Mouse (Mus musculus): ENCODE results near the gene Ntn4.

The Ntn4 gene

DNA sequence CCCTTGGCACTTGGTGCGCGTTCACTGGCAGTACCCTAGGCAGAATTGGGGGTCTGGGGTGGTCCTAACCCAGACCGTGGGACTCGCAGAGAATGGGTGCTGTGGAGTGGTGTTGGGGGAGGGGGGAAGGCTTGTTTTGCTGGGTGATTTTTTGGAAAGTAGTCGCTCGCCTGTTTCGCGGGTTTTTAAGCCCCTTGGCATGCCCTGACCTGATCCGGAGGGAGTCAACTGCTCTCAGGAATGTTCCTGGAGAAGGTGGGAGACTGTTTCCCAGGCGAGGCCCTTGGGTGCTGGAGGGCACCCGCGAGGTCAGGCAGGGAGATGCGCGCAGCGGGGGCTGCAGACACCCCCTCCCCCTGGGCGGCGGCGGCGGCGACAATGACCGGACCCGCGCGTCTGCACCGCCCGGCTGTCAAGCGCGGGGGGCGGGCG lies at the start of gene Ntn4:
Gene Ntn4, plus strand, starts transcription at position 161 of the 432 bp plus-strand sequence.
- no peak for DNase-seq (ENCODE audit: low spot score in 2 of 2)

DNA sequence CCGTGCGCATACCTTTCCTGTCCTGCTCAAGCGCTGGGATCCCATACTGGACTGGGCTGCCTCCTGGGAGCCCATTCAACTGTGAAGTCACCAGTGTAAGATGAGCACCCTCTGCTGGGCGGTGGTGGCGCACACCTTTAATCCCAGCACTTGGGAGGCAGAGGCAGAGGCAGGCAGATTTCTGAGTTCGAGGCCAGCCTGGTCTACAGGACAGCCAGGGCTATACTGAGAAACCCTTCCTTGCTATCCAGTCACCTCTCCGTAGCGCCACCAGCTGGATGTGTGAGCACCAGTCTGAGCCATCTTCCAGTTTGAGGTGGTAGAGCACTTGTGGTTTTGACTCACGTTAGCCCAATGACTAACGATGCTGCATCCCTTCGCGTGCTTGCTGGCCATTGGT lies 48.0 kb upstream of the Ntn4 start:
- no peak for DNase-seq (ENCODE audit: low spot score in 2 of 2)

DNA sequence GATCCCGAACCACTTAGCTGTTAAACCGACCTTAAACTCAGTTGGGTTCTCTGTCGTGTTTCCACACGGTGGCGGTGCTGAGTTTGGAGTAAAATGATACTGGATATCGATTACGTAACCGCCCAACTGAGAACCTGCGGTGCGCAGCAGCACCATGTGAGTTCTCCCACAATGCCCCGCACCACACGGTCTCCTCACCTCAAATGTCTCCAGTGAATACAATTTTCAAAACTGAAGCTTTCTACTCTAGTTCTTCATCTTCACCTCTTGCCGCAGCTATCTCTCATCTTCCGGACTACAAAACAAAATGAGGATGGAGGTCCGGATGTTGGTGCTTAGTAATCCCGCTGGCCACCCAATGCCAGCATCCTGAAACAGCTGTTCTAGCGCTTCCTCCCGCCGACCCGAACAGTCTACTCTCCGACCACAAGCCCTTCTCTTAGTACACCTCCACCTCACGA lies 46.4 kb upstream of the Ntn4 start:
- peak; percentile 94 to 95 for DNase-seq (ENCODE audit: low spot score in 2 of 2)

DNA sequence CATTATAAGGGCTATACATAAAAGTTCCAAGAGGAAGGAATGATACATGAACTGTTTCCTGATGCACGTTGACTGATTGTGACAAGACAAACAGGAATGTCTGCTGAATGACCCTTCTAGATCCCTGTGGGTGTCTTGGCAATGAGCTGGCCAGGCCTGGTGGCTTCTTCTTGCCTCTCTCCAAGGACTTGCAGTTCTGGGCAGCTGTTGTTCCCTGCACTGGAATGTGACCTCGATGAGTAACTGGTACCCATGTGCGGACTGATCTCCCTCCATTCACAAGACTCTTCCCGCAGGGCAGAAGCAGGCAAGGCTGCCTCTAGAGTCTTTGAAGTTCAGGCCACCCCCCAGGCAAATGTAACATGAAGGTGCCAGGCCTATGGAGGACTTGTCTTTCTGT lies 44.6 kb upstream of the Ntn4 start:
- DNase-seq (ENCODE audit: low spot score in 2 of 2) = no peak

DNA sequence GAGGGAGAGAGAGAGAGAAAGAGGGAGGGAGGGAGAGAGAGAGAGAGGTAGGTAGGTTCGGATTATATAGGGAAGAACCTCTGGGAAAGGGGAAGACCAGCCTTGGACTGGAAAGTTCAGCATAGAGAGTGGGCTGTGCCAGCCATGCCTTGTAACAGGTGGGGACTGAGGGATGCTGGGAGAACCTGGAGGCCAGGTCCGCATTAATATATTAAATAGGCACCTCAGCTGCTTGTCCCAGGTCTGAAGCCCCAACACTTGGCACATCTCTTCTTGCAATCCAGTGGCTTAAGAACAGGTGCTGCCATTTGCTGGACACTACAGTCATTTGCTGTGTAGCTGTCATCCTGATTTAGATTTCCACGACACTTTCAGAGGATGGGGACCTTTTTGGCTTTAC lies 43.8 kb upstream of the Ntn4 start:
- DNase-seq (ENCODE audit: low spot score in 2 of 2) = no peak

DNA sequence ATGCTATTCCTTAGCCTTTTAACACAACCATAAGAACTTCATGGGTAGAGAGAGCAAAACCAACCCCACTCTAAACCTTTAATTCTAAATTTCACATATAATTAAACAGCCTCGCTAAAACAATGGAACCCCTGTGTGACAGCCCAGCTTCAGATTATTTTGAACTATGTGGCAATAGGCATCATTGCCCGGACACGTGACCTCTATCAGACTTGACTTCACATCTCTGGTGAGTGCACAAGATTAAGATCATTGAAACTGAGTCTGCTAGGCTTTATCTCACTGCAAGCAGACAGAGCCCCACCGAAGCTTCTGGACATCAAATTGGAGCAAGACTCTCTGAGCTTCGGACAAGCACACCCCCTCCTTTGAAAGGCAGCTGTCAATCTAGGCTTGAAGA lies 38.2 kb upstream of the Ntn4 start:
- no peak for DNase-seq (ENCODE audit: low spot score in 2 of 2)

DNA sequence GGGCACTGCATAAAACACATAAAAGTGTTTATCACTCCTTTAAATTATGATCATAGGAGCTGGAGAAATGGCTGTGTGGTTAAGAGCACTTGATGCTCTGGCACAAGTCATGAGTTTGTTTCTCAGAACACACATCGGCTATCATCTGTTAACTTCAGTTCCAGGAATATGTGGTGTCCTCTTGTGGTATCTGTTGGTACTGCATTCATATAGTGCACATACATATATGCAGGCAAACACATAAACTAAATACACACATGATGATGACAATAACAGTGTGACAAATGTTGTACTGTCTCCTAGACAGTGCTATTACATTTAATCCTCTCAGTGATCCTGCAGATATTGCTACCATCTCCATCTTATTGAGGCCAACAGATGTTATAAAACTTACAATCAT lies 37.2 kb upstream of the Ntn4 start:
- DNase-seq (ENCODE audit: low spot score in 2 of 2) = no peak

DNA sequence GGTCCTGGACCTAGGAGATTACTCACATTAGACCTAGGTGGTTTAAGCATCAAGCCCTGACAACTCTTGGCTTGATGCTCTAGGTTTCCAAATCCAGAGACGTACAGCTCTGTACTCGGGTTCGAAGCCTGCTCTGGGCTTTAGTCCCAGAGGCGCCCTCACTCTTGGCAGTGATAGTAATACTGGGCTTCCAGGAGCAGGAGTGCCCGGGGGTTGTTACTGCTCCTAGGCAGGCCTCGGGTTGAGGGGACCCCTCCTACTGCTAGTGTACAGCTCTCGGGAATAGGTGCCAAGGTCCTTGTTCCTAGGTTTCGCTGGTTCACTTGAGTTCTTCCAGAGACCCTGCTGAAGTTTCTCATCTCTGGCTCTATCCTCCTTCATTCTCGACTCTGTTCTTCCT lies 34.2 kb upstream of the Ntn4 start:
- no peak for DNase-seq (ENCODE audit: low spot score in 2 of 2)

DNA sequence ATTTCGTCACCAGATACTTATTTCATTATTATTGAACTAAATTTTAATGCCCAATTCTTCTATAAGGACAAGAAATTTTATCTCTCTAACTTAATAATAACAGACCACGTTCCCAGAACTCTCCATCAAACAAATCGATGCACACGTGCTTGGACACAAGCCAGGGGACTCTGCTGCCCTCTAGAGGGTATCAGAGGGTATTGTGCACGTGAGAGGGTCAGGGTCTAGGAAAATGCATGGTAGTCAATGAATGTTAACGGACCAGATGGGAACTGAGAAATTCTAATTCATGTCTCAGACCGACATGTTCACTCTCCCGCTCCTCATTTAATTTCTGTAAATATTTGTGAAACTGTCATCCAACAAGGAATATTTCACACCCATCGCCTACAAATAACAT lies 32.4 kb upstream of the Ntn4 start:
- DNase-seq (ENCODE audit: low spot score in 2 of 2) = no peak

DNA sequence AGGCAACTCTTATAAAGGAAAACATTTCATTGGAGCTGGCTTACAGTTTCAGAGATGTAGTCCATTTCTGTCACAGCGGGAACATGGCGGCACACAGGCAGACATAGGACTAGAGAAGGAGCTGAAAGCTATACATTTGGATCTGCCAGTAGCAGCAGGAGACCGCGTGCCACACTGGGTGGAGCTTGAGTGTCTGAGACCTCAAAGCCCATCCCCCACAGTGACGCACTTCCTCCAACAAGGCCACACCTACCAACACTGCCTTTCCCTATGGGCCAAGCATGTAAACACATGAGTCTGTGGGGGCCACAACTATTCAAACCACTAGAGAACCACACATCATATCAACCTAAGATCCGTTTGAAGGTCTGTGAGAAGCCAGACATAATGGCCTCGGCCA lies 31.2 kb upstream of the Ntn4 start:
- DNase-seq (ENCODE audit: low spot score in 2 of 2) = no peak

DNA sequence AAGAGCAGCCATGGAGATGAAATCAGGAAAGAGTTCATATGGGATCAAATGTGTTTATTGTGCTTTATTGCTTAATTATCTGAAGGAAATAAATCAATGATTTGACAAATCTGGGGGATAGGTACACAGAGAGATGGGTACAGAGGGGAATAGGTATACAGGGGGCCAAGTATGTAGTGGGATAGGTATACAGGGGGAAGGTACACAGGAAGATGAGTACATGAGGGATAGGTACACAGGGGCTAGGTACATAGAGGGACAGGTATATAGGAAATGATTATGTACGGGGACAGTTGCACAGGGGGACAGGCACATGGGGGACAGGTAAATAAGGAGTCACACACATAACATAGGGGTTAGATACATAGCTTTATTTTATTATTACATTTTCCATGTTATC lies 29.6 kb upstream of the Ntn4 start:
- no peak for DNase-seq (ENCODE audit: low spot score in 2 of 2)

DNA sequence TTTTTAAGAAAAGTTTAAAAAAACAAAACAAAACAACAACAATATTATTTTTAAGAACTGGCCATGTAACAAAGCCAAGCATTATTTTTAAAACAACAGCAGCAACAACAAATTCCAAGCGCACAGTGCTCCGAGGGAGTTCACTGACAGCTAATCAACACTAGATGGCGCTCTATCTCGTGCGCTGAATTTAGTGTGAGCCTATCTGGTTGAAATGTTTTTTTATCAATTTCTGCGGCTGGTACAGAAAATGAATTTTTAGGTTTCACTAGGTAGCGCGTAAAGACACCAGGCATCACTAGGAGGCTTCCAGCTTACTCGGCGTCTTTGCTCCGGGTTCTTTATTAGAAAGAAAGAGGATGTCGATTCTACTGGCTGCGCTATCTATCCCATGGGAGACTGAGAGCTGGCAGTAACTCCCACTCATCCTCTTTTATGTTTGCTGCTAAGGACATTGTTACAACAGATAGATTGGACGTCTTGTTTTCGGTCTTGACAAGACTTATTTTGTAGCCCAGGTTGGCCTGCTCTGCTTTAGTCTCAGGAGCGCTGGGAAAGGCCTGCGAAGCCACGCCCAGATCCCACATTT lies 29.0 kb upstream of the Ntn4 start:
- DNase-seq (ENCODE audit: low spot score in 2 of 2) = peak; percentile 57 to 64

DNA sequence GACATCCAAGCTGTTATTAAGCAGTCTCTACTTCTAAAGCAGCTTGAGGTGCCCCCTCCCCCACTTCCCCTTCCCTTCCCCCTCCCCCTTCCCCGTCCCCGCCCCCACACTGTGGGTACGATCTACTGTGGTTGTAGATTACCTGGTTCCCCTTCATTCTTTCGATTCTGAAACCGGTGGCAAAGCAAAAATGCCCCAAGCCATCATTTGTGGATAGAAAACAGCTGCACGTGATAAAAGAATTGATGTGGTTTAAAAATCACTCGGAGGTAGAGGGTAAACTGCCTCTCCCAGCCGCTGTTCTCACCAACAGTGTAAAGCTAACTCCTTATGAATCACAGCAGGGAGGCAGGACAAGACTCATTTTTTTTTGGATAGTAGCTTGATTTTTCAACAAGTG lies 25.6 kb upstream of the Ntn4 start:
- DNase-seq (ENCODE audit: low spot score in 2 of 2) = no peak

DNA sequence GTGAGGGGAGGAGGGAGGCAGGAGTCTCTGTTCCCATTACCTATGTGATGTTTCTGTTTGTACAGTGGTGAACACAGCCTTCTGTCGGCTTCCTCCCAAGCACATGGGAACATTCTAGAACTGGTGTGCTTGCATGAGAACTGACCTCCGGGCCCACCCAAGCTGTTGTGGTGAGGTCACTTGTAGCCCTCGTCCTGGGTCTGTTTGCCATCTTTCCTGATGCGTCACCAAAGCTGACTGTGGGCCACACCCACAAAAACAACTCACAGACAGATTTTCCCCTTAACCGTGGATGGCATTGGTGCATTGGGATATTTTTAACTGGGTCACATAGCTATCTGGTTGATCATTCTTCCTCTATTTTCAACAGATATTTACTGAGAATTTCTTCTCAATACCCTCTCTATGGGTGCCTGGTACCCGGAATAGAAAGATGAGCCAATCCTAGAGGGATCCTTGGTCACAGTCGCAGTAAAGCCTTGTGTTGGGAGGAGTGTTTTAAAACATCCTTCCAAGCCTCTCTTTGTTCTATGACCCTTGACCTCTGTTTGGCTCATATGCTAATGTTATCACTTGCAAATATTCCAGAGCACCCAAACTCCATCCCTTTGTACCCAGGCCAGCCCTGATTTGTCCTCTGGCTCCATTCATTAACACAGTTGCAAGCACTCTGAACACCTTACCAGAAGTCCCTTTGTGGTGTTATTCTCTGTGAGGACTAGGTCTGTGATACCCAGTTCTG lies 19.9 kb upstream of the Ntn4 start:
- DNase-seq (ENCODE audit: low spot score in 2 of 2) = no peak

DNA sequence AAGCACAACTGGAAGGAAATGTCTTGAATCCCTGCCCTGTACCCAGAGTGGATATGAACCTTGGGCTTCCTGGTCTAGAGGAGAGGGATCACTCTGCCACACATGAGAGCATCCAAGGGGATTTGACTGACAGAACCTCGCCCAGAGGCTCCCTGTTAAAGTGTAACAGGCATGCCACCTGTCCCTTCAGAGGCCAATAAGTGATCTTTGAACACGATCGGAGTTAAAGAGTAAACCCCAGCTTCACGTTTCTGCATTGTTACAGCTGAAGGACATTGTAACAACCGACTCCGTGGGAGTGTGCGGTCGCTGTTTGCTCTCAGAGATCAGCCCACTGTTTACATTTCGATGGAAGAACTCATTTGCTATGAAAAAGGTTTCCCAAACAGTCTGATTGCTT lies 16.8 kb upstream of the Ntn4 start:
- no peak for DNase-seq (ENCODE audit: low spot score in 2 of 2)

DNA sequence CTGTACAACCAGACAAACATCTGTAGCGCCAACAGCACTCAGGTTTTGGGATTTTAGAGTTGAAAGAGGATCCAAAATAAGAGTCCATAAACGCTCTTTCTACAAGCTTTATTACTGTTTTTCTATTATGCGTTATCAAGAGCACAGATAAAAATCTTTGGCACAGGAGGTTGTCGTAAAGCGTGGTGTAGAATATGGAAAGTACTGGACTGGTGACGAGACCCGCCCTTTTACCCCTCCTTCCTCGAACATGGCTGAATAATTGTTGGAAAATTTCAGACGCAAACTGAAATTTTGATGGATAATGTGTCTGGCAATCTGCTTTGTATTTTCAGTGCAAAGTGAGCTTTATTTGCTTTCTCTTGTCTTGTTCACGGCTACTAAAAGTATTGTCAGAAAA lies 16.3 kb upstream of the Ntn4 start:
- DNase-seq (ENCODE audit: low spot score in 2 of 2) = no peak

DNA sequence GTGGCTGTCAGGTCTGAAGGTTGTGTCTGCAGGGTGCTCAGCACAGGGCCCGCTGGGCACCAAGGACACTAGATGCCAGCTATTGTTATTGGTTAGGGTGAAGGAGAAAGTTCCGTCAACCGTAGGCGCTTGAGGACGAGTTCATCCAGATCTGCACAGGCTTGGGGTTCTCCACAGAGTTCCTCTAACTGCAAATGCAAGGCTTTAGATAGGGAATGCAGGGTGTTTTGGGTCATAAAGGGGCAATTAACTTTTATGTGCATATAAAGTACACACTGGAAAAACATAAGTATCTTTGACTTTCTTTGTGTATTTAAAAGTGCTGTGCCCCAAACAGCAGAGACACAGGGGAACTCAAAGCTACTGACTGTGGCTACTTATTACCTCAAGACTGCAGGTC lies 10.2 kb upstream of the Ntn4 start:
- no peak for DNase-seq (ENCODE audit: low spot score in 2 of 2)

DNA sequence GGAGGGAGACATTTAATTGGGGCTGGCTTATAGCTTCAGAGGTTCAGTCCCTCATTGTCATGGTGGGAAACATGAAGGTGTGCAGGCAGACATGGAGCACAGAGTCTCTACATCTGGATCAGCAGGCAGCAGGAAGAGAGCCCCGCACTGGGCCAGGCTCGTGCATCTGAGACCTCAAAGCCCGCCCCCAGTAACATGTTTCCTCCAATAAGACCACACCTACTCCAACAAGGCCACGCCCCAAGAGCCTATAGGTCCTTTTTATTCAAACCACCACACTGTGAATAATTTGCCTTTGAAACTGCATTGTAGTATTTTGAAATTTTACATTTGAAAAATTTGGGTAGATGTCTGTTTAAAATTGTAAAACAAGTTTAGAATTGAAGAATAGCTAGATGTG lies 8.4 kb upstream of the Ntn4 start:
- no peak for DNase-seq (ENCODE audit: low spot score in 2 of 2)

DNA sequence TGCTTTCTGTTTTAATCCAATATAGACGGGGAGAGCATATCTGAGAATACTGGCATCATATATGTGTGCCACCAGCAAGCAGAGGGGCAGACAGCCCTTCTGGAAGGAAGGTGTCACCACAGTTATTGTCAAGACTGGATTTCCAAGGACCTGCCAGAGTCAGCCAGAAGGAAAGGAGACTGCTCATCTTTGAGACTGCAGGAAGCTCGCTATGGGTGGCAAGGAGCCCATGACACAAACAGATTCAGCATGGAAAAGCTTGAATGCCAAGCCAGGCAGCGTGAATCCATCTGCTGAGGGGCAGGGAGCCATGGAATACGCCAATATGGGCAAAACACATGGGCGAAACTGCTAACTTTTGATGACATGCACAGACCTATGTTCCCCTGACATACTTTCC lies 6.9 kb upstream of the Ntn4 start:
- no peak for DNase-seq (ENCODE audit: low spot score in 2 of 2)

DNA sequence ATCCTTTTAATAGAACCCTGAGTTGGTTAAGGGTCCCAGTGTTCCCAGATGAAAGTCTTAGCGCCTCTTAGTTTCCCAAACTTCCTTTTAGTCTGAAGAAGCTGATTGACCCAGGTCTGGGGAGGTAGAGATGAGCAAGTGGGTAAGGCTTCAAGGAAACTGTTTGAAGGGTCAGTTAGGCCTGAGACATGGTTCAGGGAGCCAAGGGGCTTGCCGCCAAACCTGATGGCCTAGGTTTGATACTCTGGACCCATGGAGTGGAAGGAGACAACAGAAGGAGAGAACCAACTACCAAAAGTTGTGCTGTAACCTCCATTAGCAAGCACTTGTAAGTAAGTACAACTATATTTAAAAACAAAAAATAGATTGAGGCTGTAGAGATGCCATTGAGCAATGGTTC lies 6.5 kb upstream of the Ntn4 start:
- DNase-seq (ENCODE audit: low spot score in 2 of 2) = no peak

DNA sequence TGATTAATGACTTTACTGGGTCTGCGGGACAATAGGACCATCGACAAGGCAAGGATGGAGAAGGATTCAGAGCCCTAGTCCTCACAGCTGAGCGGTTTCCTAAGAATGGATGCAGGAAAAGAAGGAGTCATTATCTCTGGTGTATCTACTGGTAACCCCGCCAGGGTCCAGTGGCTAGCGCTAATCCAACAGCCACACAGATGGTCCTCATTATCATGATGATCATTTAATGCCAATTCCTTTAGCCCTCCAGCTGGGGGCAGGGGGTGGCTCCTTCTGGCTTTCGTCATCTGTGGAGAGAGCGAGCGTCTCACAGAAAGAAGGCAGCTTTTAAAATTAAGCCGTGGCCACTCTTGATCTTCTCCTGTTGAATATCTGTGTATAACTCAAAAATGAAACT lies 4.5 kb upstream of the Ntn4 start:
- no peak for DNase-seq (ENCODE audit: low spot score in 2 of 2)

DNA sequence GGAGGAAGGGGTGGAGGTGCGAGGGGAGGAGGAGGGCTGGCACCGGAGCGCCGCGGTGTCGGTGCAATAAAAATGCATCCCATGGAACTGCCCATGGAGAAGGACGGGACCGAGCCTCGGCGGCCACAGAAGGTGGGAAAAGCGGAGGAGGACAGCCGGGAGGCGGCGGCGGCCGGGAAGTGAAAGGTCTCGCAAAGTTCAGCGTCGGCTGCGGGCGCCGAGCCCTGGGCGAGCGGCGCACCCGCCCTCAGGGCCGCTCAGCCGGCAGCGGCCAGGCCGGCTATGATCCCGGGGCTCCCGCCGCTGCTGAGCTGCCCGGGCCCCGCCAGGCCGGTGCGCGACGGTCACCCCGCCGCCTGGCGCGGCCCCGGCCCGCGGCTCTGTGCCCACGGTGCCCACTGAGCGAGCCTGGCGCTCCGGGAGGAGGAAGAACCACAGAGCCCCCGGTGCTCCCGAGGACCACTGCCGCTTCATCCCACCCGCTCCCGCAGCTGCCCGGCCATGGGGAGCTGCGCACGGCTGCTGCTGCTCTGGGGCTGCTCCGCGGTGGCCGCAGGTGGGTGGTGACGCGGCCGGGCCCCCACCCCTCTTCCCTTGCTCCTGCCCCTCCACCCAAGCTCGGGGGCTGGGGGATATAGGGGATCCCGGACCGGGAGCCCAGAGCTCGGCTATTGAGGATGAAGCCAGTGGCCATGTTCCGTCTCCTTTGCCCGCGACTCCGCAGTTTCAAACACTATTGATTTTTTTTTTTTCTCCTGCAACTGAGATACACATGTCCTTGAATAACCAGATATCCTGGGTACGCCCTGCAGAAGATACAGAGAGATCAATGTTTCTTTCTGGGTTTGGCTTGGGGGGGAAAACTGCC lies 706 bp downstream of the Ntn4 start:
- no peak for DNase-seq (ENCODE audit: low spot score in 2 of 2)
